Mouse (Mus musculus) ovary, postnatal 10 days (tissue): ENCODE data around the gene Vegfa.

Source experiments
- DNase-seq: peaks from one replicate; pipeline ENCODE4 v3.0.0; 2022; ENCODE audit warnings: low spot score

Gene Vegfa

GRCm38 (mm10) chr17:46032257-46032991 lies at the start of gene Vegfa:
TSS of gene Vegfa (minus strand) at chr17:46032369.
- peak; percentile 89 for DNase-seq

- no peak for DNase-seq
Observed at GRCm38 (mm10) chr17:46081657-46082056, 49.5 kb upstream of the Vegfa start.

GRCm38 (mm10) chr17:46081042-46081441 lies 48.9 kb upstream of the Vegfa start:
- no peak for DNase-seq

- DNase-seq, result no peak
Observed at GRCm38 (mm10) chr17:46080388-46080787, 48.2 kb upstream of the Vegfa start.

GRCm38 (mm10) chr17:46079037-46079436 lies 46.9 kb upstream of the Vegfa start:
- DNase-seq, result no peak

- DNase-seq, result no peak
Observed at GRCm38 (mm10) chr17:46077921-46078534, 45.9 kb upstream of the Vegfa start.

GRCm38 (mm10) chr17:46076260-46076551 lies 44.0 kb upstream of the Vegfa start:
- no peak for DNase-seq

GRCm38 (mm10) chr17:46075551-46076259 lies 43.5 kb upstream of the Vegfa start:
- DNase-seq, result no peak

- DNase-seq, result no peak
Observed at GRCm38 (mm10) chr17:46075116-46075485, 42.9 kb upstream of the Vegfa start.

GRCm38 (mm10) chr17:46074398-46075115 lies 42.4 kb upstream of the Vegfa start:
- DNase-seq, result no peak

GRCm38 (mm10) chr17:46073730-46074301 lies 41.6 kb upstream of the Vegfa start:
- no peak for DNase-seq

GRCm38 (mm10) chr17:46071531-46071930 lies 39.4 kb upstream of the Vegfa start:
- DNase-seq, result no peak

GRCm38 (mm10) chr17:46070046-46070445 lies 37.9 kb upstream of the Vegfa start:
- no peak for DNase-seq

- DNase-seq, result no peak
Observed at GRCm38 (mm10) chr17:46063974-46064312, 31.8 kb upstream of the Vegfa start.

GRCm38 (mm10) chr17:46063283-46063973 lies 31.3 kb upstream of the Vegfa start:
- DNase-seq, result no peak

- no peak for DNase-seq
Observed at GRCm38 (mm10) chr17:46060253-46060652, 28.1 kb upstream of the Vegfa start.

GRCm38 (mm10) chr17:46059226-46059825 lies 27.2 kb upstream of the Vegfa start:
- no peak for DNase-seq

GRCm38 (mm10) chr17:46056288-46056687 lies 24.1 kb upstream of the Vegfa start:
- no peak for DNase-seq

- DNase-seq, result no peak
Observed at GRCm38 (mm10) chr17:46055736-46056135, 23.6 kb upstream of the Vegfa start.

GRCm38 (mm10) chr17:46053291-46053842 lies 21.2 kb upstream of the Vegfa start:
- no peak for DNase-seq

GRCm38 (mm10) chr17:46052146-46052545 lies 20.0 kb upstream of the Vegfa start:
- DNase-seq, result no peak
